Mouse (Mus musculus) CH12.LX (cell line): Measurements from ENCODE around the gene Colca2. TPM values are rescaled to one million over a fixed set of nuclear protein-coding genes. Genes with fewer than 3 reads are reported as not detected.
A peak's percentile ranks its signal among the peaks of the same experiment; 100 is the strongest.

Experiments used
- DNase-seq: peaks from one replicate; pipeline ENCODE4 v3.0.0-alpha.2; 2013; ENCODE audit errors: extremely low read depth
- H3K27ac ChIP-seq: 2 replicates; pipeline ENCODE4 v1.5.1; 2012; ENCODE audit warnings: low read depth, mild to moderate bottlenecking, control low read depth, moderate library complexity; ENCODE audit not compliant: insufficient read depth
- H3K27me3 ChIP-seq: replicated peaks from 2 replicates; pipeline ENCODE3; 2012; ENCODE audit warnings: inconsistent platforms
- H3K36me3 ChIP-seq, 2 experiments: replicated peaks in 1 of 2; 2 replicates each; pipeline versions ENCODE3 to v1.6.1; 2012; ENCODE audit warnings: inconsistent platforms in 1 of 2, low read length in 1 of 2, mild to moderate bottlenecking in 1 of 2, mixed read lengths in 1 of 2, moderate library complexity in 1 of 2; ENCODE audit not compliant: control insufficient read depth in 1 of 2, insufficient read depth in 1 of 2
- H3K4me1 ChIP-seq, 2 experiments: 2 replicates each; pipeline ENCODE4 v1.6.1; 2012; ENCODE audit warnings: inconsistent platforms in 1 of 2, moderate library complexity in 1 of 2; ENCODE audit not compliant: insufficient read depth in 2 of 2, control insufficient read depth in 1 of 2
- H3K4me2 ChIP-seq: 2 replicates; pipeline ENCODE4 v1.6.1; 2012; ENCODE audit warnings: low read depth, mild to moderate bottlenecking, control low read depth; ENCODE audit not compliant: poor library complexity, insufficient read depth, severe bottlenecking
- H3K4me3 ChIP-seq, 3 experiments: fragments of 150-350 bp in 1 of 3; sonication (generic) in 1 of 3; replicated peaks in 1 of 3; 2 replicates each; pipeline versions ENCODE3 to v1.5.1; 2011 to 2012; ENCODE audit warnings: low read depth in 2 of 3, low read length in 2 of 3, mild to moderate bottlenecking in 2 of 3, moderate library complexity in 2 of 3, control low read depth in 1 of 3, improper control_type of control experiment in 1 of 3, inconsistent platforms in 1 of 3, mixed read lengths in 1 of 3; ENCODE audit not compliant: poor library complexity in 1 of 3
- H3K79me2 ChIP-seq: replicated peaks from 2 replicates; pipeline ENCODE4 v1.6.1; 2012; ENCODE audit warnings: mild to moderate bottlenecking, moderate library complexity; ENCODE audit not compliant: control insufficient read depth, poor library complexity, insufficient read depth, severe bottlenecking; ENCODE audit errors: extremely low read depth
- H3K9ac ChIP-seq: 2 replicates; pipeline ENCODE4 v1.6.1; 2012; ENCODE audit warnings: low read depth, mild to moderate bottlenecking, control low read depth, moderate library complexity; ENCODE audit not compliant: insufficient read depth
- H3K9me3 ChIP-seq: replicated peaks from 2 replicates; pipeline ENCODE3; 2012; ENCODE audit warnings: low read length, inconsistent platforms, mixed read lengths
- BHLHE40 ChIP-seq: IDR thresholded peaks from 2 replicates; pipeline ENCODE4 v1.6.1; 2011; ENCODE audit warnings: mild to moderate bottlenecking, low read depth, low read length, improper control_type of control experiment
- CHD1 ChIP-seq: IDR thresholded peaks from 2 replicates; pipeline ENCODE4 v1.6.1; 2012; ENCODE audit warnings: low read depth, low read length, improper control_type of control experiment, inconsistent platforms
- CHD2 ChIP-seq: IDR thresholded peaks from 2 replicates; pipeline ENCODE4 v1.6.1; 2011; ENCODE audit warnings: low read length, improper control_type of control experiment
- CTCF ChIP-seq, 2 experiments: IDR thresholded peaks in 1 of 2; conservative IDR thresholded peaks in 1 of 2; 2 replicates each; pipeline ENCODE4 v1.5.1; 2011 to 2012; ENCODE audit warnings: low read depth in 2 of 2, low read length in 2 of 2, improper control_type of control experiment in 1 of 2, inconsistent platforms in 1 of 2, mild to moderate bottlenecking in 1 of 2, moderate library complexity in 1 of 2
- ELF1 ChIP-seq: IDR thresholded peaks from 2 replicates; pipeline ENCODE4 v1.6.1; 2014; ENCODE audit warnings: low read depth, mild to moderate bottlenecking, inconsistent platforms, low read length, improper control_type of control experiment
- EP300 ChIP-seq: IDR thresholded peaks from 2 replicates; pipeline ENCODE4 v1.6.1; 2011; ENCODE audit warnings: low read length, improper control_type of control experiment
- ETS1 ChIP-seq: conservative IDR thresholded peaks from 2 replicates; pipeline ENCODE4 v1.6.1; 2012; ENCODE audit warnings: low read depth, mild to moderate bottlenecking, inconsistent platforms, low read length, improper control_type of control experiment, moderate library complexity
- GABPA ChIP-seq: IDR thresholded peaks from 2 replicates; pipeline ENCODE4 v1.6.1; 2012; ENCODE audit warnings: low read depth, low read length, improper control_type of control experiment, inconsistent platforms; ENCODE audit not compliant: insufficient replicate concordance
- HCFC1 ChIP-seq: IDR thresholded peaks from 2 replicates; pipeline ENCODE4 v1.6.1; 2012; ENCODE audit warnings: low read depth, mild to moderate bottlenecking, inconsistent platforms, low read length, improper control_type of control experiment
- IRF4 ChIP-seq: IDR thresholded peaks from 2 replicates; pipeline ENCODE4 v1.6.1; 2014; ENCODE audit warnings: low read depth, mild to moderate bottlenecking, inconsistent platforms, low read length, improper control_type of control experiment
- JUN ChIP-seq: IDR thresholded peaks from 2 replicates; pipeline ENCODE4 v1.6.1; 2011; ENCODE audit warnings: low read depth, mild to moderate bottlenecking, low read length, improper control_type of control experiment, moderate library complexity; ENCODE audit not compliant: insufficient read depth
- JUND ChIP-seq: conservative IDR thresholded peaks from 2 replicates; pipeline ENCODE4 v1.6.1; 2011; ENCODE audit warnings: low read depth, low read length, improper control_type of control experiment
- KAT2A ChIP-seq: IDR thresholded peaks from 2 replicates; pipeline ENCODE4 v1.6.1; 2012; ENCODE audit warnings: low read length, improper control_type of control experiment, inconsistent platforms; ENCODE audit not compliant: insufficient replicate concordance
- MAFK ChIP-seq: IDR thresholded peaks from 2 replicates; pipeline ENCODE4 v1.6.1; 2011; ENCODE audit warnings: low read length, improper control_type of control experiment; ENCODE audit not compliant: insufficient replicate concordance
- MAZ ChIP-seq: IDR thresholded peaks from 2 replicates; pipeline ENCODE4 v1.6.1; 2012; ENCODE audit warnings: low read depth, mild to moderate bottlenecking, inconsistent platforms, low read length, improper control_type of control experiment, moderate library complexity
- MEF2A ChIP-seq: IDR thresholded peaks from 2 replicates; pipeline ENCODE4 v1.6.1; 2014; ENCODE audit warnings: low read depth, mild to moderate bottlenecking, inconsistent platforms, low read length, improper control_type of control experiment, borderline replicate concordance
- MXI1 ChIP-seq: IDR thresholded peaks from 2 replicates; pipeline ENCODE4 v1.6.1; 2011; ENCODE audit warnings: mild to moderate bottlenecking, low read depth, low read length, improper control_type of control experiment
- MYC ChIP-seq: IDR thresholded peaks from 2 replicates; pipeline ENCODE4 v1.6.1; 2011; ENCODE audit warnings: low read depth, mild to moderate bottlenecking, improper control_type of control experiment, low read length
- NELFE ChIP-seq: IDR thresholded peaks from 2 replicates; pipeline ENCODE4 v1.6.1; 2011; ENCODE audit warnings: low read depth, low read length, improper control_type of control experiment
- NRF1 ChIP-seq: IDR thresholded peaks from 2 replicates; pipeline ENCODE4 v1.6.1; 2014; ENCODE audit warnings: low read depth, mild to moderate bottlenecking, inconsistent platforms, low read length, improper control_type of control experiment, moderate library complexity
- PAX5 ChIP-seq: IDR thresholded peaks from 2 replicates; pipeline ENCODE4 v1.6.1; 2012; ENCODE audit warnings: low read length, inconsistent platforms, mixed read lengths
- POLR2A ChIP-seq: IDR thresholded peaks from 2 replicates; pipeline ENCODE4 v1.6.1; 2011; ENCODE audit warnings: low read depth, mild to moderate bottlenecking, improper control_type of control experiment, low read length
- POLR2AphosphoS2 ChIP-seq: IDR thresholded peaks from 2 replicates; pipeline ENCODE4 v1.6.1; 2011; ENCODE audit warnings: low read depth, low read length, improper control_type of control experiment
- SIN3A ChIP-seq: IDR thresholded peaks from 2 replicates; pipeline ENCODE4 v1.6.1; 2012; ENCODE audit warnings: low read length, improper control_type of control experiment, inconsistent platforms
- SMC3 ChIP-seq: IDR thresholded peaks from 2 replicates; pipeline ENCODE4 v1.6.1; 2011; ENCODE audit warnings: low read depth, low read length, improper control_type of control experiment
- TCF12 ChIP-seq: IDR thresholded peaks from 2 replicates; pipeline ENCODE4 v1.6.1; 2014; ENCODE audit warnings: low read depth, mild to moderate bottlenecking, inconsistent platforms, low read length, improper control_type of control experiment
- USF1 ChIP-seq: IDR thresholded peaks from 2 replicates; pipeline ENCODE4 v1.6.1; 2014; ENCODE audit warnings: low read depth, mild to moderate bottlenecking, inconsistent platforms, low read length, improper control_type of control experiment
- ZC3H11A ChIP-seq: IDR thresholded peaks from 2 replicates; pipeline ENCODE4 v1.6.1; 2012; ENCODE audit warnings: low read depth, mild to moderate bottlenecking, inconsistent platforms, low read length, improper control_type of control experiment
- ZMIZ1 ChIP-seq: IDR thresholded peaks from 2 replicates; pipeline ENCODE4 v1.6.1; 2012; ENCODE audit warnings: low read depth, mild to moderate bottlenecking, inconsistent platforms, low read length, improper control_type of control experiment
- ZNF384 ChIP-seq: IDR thresholded peaks from 2 replicates; pipeline ENCODE4 v1.6.1; 2012; ENCODE audit warnings: low read depth, low read length, improper control_type of control experiment, inconsistent platforms
- dilution Hi-C: fragments of 300-500 bp; cut with MboI; formaldehyde crosslinking; loops from 2 replicates; pipeline ENCODE4 v1.14.3; 2020; ENCODE audit warnings: low sequenced_read_pairs; ENCODE audit not compliant: extremely low pct_unique_long_range_greater_than_20kb, extremely low pct_ligation_motif_present
- in situ Hi-C: fragments of 300-500 bp; cut with MboI; formaldehyde crosslinking; loops from 3 replicates; pipeline ENCODE4 v1.14.3; 2019; ENCODE audit warnings: low sequenced_read_pairs, low pct_ligation_motif_present, low pct_unique_long_range_greater_than_20kb, mixed read lengths
- polyA plus RNA-seq: library from polyadenylated mRNA; unstranded; fragments of >175 nt; gene quantifications from 2 replicates; pipeline ENCODE4 v1.2.1, GENCODE M21; 2012; ENCODE audit warnings: low read depth; ENCODE audit not compliant: insufficient read length
- total RNA-seq, 2 experiments: library from RNA; depleted of rRNA; stranded (reverse); fragments of 300-350 nt in 1 of 2; fragments of >200 nt in 1 of 2; gene quantifications; 2 replicates each; pipeline ENCODE4 v1.2.3; 2012 to 2014

The Colca2 gene
- total and polyA plus RNA-seq, 3 experiments: 0.97 TPM; not detected in 2

- TF ChIP-seq IRF4: peak; percentile 25
Measured at GRCm38 (mm10) chr9:51326619-51327554, 48.5 kb upstream of the Colca2 start (continued).

- H3K4me1 ChIP-seq: peaks cover 22 to 55% of the 10 kb centered on the region in 2 experiments; a peak in 3 of 4 replicates
- TF ChIP-seq CHD1: peak; percentile 86
- no peak for TF ChIP-seq EP300
- no peak; the same call in 1 of the 2 replicates for TF ChIP-seq POLR2A
- TF ChIP-seq MYC: no peak
- TF ChIP-seq USF1: no peak
- 0 out of 2 replicates have a peak, but pooled peaks have one; percentile 24 for TF ChIP-seq SIN3A
- no peak for TF ChIP-seq MAZ
- TF ChIP-seq JUN: no peak
- TF ChIP-seq JUND: no peak
- no peak for TF ChIP-seq MEF2A
- TF ChIP-seq NELFE: no peak
- TF ChIP-seq MXI1: peak; percentile 70
- no peak for TF ChIP-seq ZC3H11A
- no peak for TF ChIP-seq KAT2A
- TF ChIP-seq BHLHE40: no peak
- no peak for TF ChIP-seq HCFC1
- 0 out of 2 replicates have a peak, but pooled peaks have one; percentile 41 for TF ChIP-seq POLR2AphosphoS2
- TF ChIP-seq CHD2: no peak
- TF ChIP-seq ETS1: peak; percentile 17; the same call in 1 of the 2 replicates
- no peak for TF ChIP-seq PAX5
- no peak for TF ChIP-seq GABPA
- no peak for TF ChIP-seq NRF1
- no peak for TF ChIP-seq ZMIZ1
- no peak for TF ChIP-seq SMC3
- peak; percentile 56 for TF ChIP-seq ELF1
- no peak for TF ChIP-seq TCF12
- no peak for TF ChIP-seq MAFK
- TF ChIP-seq ZNF384: no peak
- TF ChIP-seq IRF4: no peak
- TF ChIP-seq CTCF (conservative IDR thresholded peaks at IDR 0.05 in 1 of 2, IDR thresholded peaks at IDR 0.05 in 1 of 2; ENCODE audit: low read depth in 2 of 2, low read length in 2 of 2): no peak
- peak overlapping the region; percentile 60 for H3K9ac ChIP-seq
- H3K36me3 ChIP-seq: peaks cover 32 to 55% of the 10 kb centered on the region in 2 experiments
- peak overlapping the region; percentile 59 to 72 (median 65) for H3K4me3 ChIP-seq
- H3K27me3 ChIP-seq: no peaks in the 10 kb centered on the region
- no peaks in the 10 kb centered on the region for H3K9me3 ChIP-seq
- peak overlapping the region; percentile 68 for H3K27ac ChIP-seq
- H3K4me2 ChIP-seq: peak overlapping the region; percentile 99
- DNase-seq: peak; percentile 66
- in situ Hi-C loops (loop anchor here (25.0 kb wide), 2 partner anchors 438 to 588 kb away; partner anchors contain the start of gene Arhgap20), dilution Hi-C loops (no loop called here)
- H3K79me2 ChIP-seq: peaks cover 89% of the 10 kb centered on the region
Measured at GRCm38 (mm10) chr9:51324406-51325065, 46.2 kb upstream of the Colca2 start.
